Mouse (Mus musculus) MEL (cell line): ENCODE data around the gene Def8.

ENCODE experiments used
- CTCF ChIP-seq, 3 experiments: IDR thresholded peaks in 2 of 3; conservative IDR thresholded peaks in 1 of 3; 2 replicates each; pipeline ENCODE4 v1.5.1; 2011 to 2012; ENCODE audit warnings: low read length in 3 of 3, low read depth in 2 of 3, mild to moderate bottlenecking in 2 of 3, improper control_type of control experiment in 1 of 3, inconsistent platforms in 1 of 3, mixed read lengths in 1 of 3, moderate library complexity in 1 of 3; ENCODE audit not compliant: control insufficient read depth in 1 of 3, insufficient read depth in 1 of 3, poor library complexity in 1 of 3, severe bottlenecking in 1 of 3
- EP300 ChIP-seq, 2 experiments: IDR thresholded peaks; 2 replicates each; pipeline ENCODE4 v1.6.1; 2011; ENCODE audit warnings: improper control_type of control experiment in 2 of 2, low read length in 2 of 2, low read depth in 1 of 2, mild to moderate bottlenecking in 1 of 2
- ETS1 ChIP-seq: IDR thresholded peaks from 2 replicates; pipeline ENCODE4 v1.6.1; 2012; ENCODE audit warnings: low read depth, mild to moderate bottlenecking, inconsistent platforms, low read length, improper control_type of control experiment, moderate library complexity
- MAX ChIP-seq: IDR thresholded peaks from 2 replicates; pipeline ENCODE4 v1.6.1; 2011; ENCODE audit warnings: low read length, improper control_type of control experiment
- NRF1 ChIP-seq: IDR thresholded peaks from 2 replicates; pipeline ENCODE4 v1.6.1; 2014; ENCODE audit warnings: low read depth, mild to moderate bottlenecking, inconsistent platforms, low read length, improper control_type of control experiment, moderate library complexity; ENCODE audit not compliant: poor library complexity, insufficient read depth, severe bottlenecking
- POLR2A ChIP-seq, 2 experiments: IDR thresholded peaks; 2 replicates each; pipeline ENCODE4 v1.6.1; 2011 to 2012; ENCODE audit warnings: low read length in 2 of 2, mild to moderate bottlenecking in 2 of 2, control low read depth in 1 of 2, improper control_type of control experiment in 1 of 2, low read depth in 1 of 2, moderate library complexity in 1 of 2; ENCODE audit not compliant: control insufficient read depth in 1 of 2, insufficient read depth in 1 of 2, poor library complexity in 1 of 2
- RCOR1 ChIP-seq: IDR thresholded peaks from 2 replicates; pipeline ENCODE4 v1.6.1; 2012; ENCODE audit warnings: low read depth, mild to moderate bottlenecking, inconsistent platforms, low read length, improper control_type of control experiment
- ZNF384 ChIP-seq: IDR thresholded peaks from 2 replicates; pipeline ENCODE4 v1.6.1; 2012; ENCODE audit warnings: low read depth, mild to moderate bottlenecking, inconsistent platforms, low read length, improper control_type of control experiment

DNA sequence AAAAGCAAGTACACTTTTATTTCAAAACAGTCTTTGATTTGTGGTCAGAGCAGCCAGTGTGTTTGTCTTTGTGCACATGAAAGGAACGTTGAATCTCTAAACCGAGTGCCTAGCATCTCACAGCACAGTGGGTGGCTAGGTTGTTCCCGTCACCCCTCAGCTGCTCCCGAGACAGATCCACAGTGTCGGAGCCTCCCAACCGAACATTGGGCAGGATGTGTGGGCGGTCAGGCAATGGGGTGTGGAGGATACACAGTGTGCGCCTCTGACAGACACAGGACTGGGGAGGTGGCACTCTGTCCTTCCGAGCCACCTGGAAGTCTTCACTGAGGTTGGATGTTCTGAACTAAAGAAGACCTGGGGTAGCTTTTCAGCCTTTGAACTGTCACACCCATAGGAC lies 82.4 kb downstream of the Def8 start:
- TF ChIP-seq ZNF384 (no peak), MAX (no peak), NRF1 (no peak), POLR2A (IDR thresholded peaks at IDR 0.05; ENCODE audit: control insufficient read depth in 1 of 2, insufficient read depth in 1 of 2, low read depth in 1 of 2, low read length in 2 of 2, poor library complexity in 1 of 2) (no peak), CTCF (IDR thresholded peaks at IDR 0.05 in 2 of 3, conservative IDR thresholded peaks at IDR 0.05 in 1 of 3; ENCODE audit: control insufficient read depth in 1 of 3, insufficient read depth in 1 of 3, low read depth in 2 of 3, low read length in 3 of 3, poor library complexity in 1 of 3, severe bottlenecking in 1 of 3) (no peak), ETS1 (no peak), RCOR1 (no peak), EP300 (IDR thresholded peaks at IDR 0.05; ENCODE audit: low read depth in 1 of 2, low read length in 2 of 2) (no peak)
